Mouse (Mus musculus): ENCODE results near the gene Tor4a.
A peak's percentile ranks its signal among the peaks of the same experiment; 100 is the strongest.

The Tor4a gene

GRCm38 (mm10) chr2:25196172-25196954, at the start of gene Tor4a:
Gene Tor4a, minus strand, starts transcription at chr2:25196886.
- DNase-seq, result no peak

- DNase-seq, result no peak
Measured at GRCm38 (mm10) chr2:25244144-25244543, 47.5 kb upstream of the Tor4a start.

- no peak for DNase-seq
Measured at GRCm38 (mm10) chr2:25243342-25243741, 46.7 kb upstream of the Tor4a start.

GRCm38 (mm10) chr2:25242101-25242506, 45.4 kb upstream of the Tor4a start, which contains the start of the genes Rnf208 and Cysrt1:
Gene Rnf208, plus strand, starts transcription at chr2:25242255.
Gene Cysrt1, minus strand, starts transcription at chr2:25242452.
- peak; percentile 59 for DNase-seq

- no peak for DNase-seq
Measured at GRCm38 (mm10) chr2:25241438-25241775, 44.7 kb upstream of the Tor4a start.

DNA sequence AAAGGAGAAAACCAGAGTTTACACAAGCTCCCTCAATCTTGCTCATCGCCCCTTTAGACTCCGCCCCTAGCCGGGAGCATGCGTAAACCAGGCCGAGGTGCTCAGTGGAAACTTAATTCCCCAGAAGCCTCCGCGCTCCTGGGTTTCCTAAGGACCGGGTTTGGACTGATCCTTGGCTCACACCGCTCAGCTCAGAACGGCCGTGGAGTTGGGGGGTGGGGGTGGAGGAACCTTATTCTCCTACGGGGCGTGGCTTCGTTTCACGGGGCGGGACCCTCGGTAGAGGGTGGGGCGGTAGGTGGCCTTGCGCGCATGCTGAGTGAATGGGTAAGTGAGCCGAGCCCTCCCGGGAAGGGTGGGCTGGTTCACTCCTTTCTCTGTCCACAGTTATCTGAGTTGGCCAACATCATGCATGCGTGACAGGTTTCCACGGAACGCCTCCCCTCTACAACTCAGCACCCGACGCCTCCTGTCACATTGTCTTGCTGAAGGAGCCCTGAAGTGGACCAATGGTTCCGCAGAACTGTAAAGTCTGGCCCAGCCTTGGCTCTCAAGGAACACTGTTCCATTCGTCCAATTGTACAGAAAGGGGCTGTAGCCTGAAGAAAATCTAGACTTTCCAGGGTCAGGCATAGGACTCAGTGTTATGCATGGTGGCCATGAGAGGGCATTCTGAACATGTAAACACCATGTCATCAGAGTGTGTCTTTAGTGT, 44.2 kb upstream of the Tor4a start:
- DNase-seq, result peak; percentile 68

DNA sequence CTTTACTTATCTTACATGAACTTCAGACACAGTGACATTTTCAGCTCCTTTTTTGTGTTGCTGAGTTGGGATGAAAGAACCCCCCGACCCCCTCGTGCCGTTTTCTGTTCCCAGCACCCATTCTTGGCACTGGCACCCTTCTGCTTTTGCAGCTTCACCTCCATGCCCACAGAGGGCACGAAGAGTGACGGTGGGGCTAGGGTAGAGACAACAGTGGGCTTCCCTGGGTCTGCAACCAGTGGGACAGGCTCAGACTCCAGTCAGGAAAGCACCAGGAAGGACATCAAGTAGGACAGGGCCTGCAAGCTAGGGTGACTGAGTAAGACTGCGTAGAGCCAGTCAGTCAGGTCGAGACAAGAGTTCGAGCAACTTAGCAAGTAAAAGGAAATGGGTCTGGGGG, 43.6 kb upstream of the Tor4a start:
- no peak for DNase-seq

DNA sequence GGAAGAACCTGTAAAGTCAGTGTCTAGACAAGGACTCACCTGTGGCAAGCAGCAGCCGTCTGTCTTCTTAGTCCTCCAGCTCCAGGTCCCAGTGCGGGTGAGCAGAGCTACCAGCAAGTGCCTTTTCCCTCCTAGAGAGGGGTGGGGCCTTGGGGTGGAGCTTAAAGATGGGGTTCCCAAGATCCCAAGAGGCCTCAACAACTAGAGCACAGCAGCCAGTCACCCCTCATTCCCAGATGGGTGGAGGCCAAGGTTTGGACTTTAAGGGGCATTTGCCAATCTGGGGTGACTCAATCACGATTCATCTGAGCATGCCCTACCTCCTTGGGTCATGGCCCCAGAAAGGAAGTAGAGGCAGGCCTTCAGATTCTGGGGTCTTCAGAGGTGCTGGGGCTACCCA, 43.1 kb upstream of the Tor4a start:
- DNase-seq, result no peak

DNA sequence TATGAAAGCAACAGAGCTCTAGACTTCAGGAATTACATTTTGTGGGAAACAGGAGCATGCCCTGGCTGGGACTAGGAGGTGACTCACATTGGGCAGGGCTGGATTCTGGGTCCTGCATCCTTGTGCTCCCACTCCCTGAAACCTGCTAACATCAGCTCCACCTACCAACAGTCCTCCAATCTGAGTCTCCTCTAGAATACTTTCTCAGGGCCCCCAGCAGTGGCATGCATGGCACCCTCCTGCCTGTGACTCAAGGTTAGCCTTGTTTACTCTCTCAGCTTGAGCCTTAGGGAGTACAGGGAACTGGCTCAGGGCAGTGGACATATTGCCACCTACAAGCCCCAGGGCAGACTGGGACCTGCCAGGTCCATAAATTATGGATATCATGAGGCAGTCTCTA, 41.4 kb upstream of the Tor4a start:
- DNase-seq, result no peak

DNA sequence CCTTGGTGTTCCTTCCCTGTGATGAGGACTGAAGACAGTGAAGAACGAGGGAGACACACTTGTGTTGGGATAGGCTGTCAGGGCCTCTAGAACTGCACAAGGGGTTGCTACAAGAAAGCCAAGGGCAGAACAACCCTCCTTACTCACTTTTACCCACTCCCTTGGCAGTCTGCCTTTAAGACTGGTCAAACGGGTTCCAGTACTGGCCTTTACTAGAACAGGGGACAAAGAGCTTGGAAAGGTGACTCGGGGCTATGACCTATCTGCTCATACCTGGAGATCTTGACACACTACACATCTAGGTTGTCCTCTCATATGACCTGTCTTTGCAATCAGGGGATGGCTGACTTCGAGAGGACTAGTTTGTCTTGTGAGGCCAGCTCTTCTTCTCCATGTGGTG, 40.8 kb upstream of the Tor4a start:
- no peak for DNase-seq

DNA sequence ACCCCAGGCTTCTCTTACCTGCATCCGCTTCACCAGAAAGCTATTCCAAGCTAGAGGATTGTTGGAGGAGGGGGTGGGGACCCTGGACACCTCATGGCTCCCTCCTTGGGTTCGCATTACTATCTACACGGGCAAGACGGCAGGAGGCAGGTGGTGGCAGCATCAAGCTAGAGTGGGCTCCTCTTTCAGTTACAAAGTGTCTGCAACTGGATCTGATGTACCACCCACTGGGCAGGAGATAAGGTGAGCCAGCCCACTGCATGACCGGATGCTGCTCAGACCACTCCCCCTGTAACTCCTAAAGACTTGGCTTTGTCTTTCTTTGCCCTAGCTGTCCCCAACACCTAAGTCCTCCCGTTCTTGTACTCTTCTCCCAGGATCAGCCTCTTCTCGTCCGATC, 39.9 kb upstream of the Tor4a start, which contains the start of gene Rnf224:
Gene Rnf224, minus strand, starts transcription at position 174 of the 400 bp plus-strand sequence.
- DNase-seq, result no peak

DNA sequence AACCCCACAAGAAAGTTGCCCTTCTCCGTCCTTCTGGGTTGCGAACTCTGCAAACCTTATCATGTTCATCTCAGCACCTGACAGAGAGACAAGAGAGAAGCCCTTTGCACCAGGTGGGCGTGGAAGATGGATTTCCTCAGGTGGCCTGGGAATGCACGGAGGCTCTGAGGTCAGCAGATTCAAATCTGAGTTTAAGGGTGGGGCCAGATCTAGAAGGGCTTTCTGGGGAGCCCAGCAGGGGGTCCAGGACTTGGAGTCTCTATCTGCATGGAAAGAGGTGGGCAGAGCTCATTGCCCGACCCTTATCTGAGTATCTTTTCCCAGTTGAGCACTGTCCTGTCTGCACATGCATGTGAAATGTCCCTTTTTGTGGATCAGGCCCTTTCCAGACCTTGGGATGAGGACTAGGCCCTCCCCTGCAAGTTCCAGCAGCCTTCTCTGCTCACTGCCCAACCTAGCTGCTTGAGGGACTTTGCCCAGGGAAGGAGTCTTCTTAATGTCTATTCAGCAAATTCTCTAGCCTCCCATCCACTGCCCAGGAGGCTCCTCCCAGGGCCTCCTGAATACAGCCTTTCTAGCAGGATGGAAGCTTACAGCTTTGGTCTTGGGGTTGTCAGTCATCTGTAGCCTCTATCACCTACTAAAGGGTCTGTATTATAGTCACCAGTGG, 38.0 kb upstream of the Tor4a start:
- DNase-seq, result no peak

- no peak for DNase-seq
Measured at GRCm38 (mm10) chr2:25234050-25234449, 37.4 kb upstream of the Tor4a start, which contains the start of gene Slc34a3. Gene Slc34a3, minus strand, starts transcription at chr2:25234364.

- DNase-seq, result no peak
Measured at GRCm38 (mm10) chr2:25233421-25233820, 36.7 kb upstream of the Tor4a start.

GRCm38 (mm10) chr2:25231038-25231437, 34.4 kb upstream of the Tor4a start:
- DNase-seq, result no peak

- DNase-seq, result no peak
Measured at GRCm38 (mm10) chr2:25230581-25230980, 33.9 kb upstream of the Tor4a start.

DNA sequence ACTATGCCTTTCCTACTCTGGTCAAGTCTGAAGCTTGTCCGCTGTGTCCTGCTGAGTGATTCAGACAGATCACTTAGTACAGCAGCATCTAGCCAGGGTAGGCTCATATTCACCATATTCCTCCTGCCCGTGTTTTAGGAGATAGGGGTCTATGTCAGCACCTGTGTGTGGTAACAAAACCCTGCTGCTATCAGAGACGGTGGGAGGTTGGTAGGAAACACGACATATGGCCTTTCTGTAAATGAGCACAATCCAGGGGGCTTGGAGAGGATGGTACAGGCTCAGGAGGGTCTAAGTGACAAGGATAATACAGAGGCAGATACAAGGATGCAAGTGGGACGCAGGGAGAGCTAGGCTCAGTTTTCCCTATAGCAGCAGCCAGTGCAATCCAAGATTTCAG, 32.9 kb upstream of the Tor4a start:
- DNase-seq, result no peak

- DNase-seq, result no peak
Measured at GRCm38 (mm10) chr2:25228995-25229530, 32.4 kb upstream of the Tor4a start.

GRCm38 (mm10) chr2:25228431-25228889, 31.8 kb upstream of the Tor4a start:
- DNase-seq, result peak; percentile 86

DNA sequence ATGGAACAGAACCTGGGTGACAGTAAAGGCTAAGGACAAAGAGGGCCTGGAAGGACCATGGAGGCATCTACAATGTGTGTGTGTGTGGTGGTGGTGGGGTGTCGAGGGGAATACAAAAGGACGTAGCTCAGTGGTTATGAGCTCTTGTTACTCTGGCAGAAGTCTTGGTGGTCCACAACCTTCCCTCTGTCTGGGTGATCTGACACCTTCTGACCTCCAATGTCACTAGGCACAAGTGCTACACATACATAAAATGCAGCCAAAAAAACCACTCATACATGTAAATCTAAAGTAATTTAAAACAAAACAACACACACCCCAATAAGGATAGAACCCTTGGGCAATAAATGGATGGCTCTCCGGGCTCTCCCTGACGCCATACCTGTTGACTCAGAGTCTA, 30.7 kb upstream of the Tor4a start:
- no peak for DNase-seq

GRCm38 (mm10) chr2:25226864-25227263, 30.2 kb upstream of the Tor4a start:
- DNase-seq, result no peak

GRCm38 (mm10) chr2:25225811-25226379, 29.2 kb upstream of the Tor4a start:
- no peak for DNase-seq
